Mouse (Mus musculus) MEL (cell line): ENCODE measurements around the gene Boll.

Experiments
- GATA1 ChIP-seq: IDR thresholded peaks from 2 replicates; pipeline ENCODE4 v1.6.1; 2011; ENCODE audit warnings: low read depth, low read length, improper control_type of control experiment
- KAT2A ChIP-seq: conservative IDR thresholded peaks from 2 replicates; pipeline ENCODE4 v1.6.1; 2012; ENCODE audit warnings: low read depth, low read length, improper control_type of control experiment, inconsistent platforms
- USF1 ChIP-seq: IDR thresholded peaks from 2 replicates; pipeline ENCODE4 v1.6.1; 2014; ENCODE audit warnings: low read depth, mild to moderate bottlenecking, inconsistent platforms, low read length, improper control_type of control experiment, moderate library complexity

DNA sequence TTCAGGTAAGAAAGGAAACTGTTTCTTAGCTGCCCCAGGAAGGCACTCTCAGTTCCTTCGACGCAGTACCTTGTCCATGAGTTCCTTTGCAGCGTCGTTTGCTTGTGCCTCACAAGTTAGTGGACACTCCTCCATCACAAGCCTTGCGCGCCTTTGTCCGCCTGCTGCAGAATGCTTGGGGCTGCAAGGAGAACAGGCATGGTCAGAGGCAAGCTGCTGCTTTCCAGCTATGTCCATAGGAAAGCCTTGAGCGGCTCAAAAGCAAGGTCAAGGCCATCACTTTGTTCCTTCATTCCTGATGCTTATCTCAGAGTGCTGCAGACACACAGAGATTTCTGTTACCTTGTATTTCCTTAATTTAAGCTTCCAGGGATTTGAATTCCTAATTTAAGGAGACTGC lies 152.2 kb downstream of the Boll start:
- TF ChIP-seq USF1 = no peak
- no peak for TF ChIP-seq KAT2A
- TF ChIP-seq GATA1 = no peak
